8 mouse cellular contexts compared by ENCODE assay signal in the genomic region with DNA sequence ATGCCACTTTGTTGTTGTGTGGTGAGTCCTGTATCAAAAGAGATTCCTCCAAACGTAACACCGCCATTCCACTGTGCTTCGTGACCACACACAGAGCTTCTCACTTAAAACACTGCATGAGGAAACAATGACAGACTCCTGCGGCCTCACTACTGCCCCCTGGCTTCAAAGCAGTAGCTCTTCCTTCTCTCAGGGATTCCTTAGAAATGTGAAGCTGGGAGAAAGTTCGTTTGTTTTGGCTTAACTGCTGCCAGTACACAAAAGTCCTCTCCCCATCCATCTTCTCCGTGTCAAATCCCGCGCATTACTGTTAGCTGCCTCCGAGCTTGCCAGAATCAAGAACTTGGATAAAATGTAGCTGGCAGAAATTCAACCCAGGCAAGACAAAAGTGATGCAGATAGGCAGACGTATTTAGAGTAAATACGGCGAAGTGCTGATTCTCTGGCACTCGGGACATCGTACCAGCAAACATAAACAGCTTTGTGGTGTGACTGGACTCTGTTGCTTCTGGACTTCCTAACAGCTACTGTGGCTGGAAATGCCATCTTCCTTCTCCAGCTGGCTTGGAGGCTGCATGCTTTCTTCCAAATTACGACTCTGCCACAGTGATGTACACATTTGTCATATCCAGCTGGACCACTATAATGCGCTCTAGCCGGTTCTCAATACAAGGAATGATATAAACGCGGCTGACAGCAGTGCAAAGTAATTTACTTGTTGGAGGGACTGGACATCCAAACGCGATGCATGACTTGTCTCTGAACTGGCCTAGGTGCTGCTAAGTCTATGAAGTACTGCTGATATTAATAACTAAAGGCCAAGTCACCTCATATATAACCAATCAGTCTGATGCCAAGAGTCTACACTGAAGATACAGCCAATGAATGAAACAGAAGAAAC. TPM values are rescaled to one million over a fixed set of nuclear protein-coding genes. Genes with fewer than 3 reads are reported as not detected.
DNase-seq lines count a peak whose midpoint lies in the region; ATAC-seq and TF ChIP-seq lines count a peak whose summit lies in the region.

No protein-coding gene starts in this region.

- no peak for DNase-seq in cerebellum, adult 2 months
- no peak for DNase-seq in cerebellum, adult 9-10 months
- peak; percentile 54 to 68 for DNase-seq in CD8-positive naive resting alpha-beta T cell, adult 2 months (ENCODE audit: low read depth in 2 of 2, low spot score in 2 of 2)
- peak; percentile 49 to 76 for DNase-seq in heart, postnatal 10 days
- DNase-seq in kidney, postnatal 4 days, result peak; percentile 62 to 70
- peak; percentile 58 for DNase-seq in midbrain, embryonic 14.5 days
- peak; percentile 63 for DNase-seq in stomach, postnatal 0 days (ENCODE audit: low spot score)

- ATAC-seq in midbrain, embryonic 14.5 days (ENCODE audit: low FRiP score, low TSS enrichment), result no peak
- ATAC-seq in stomach, postnatal 0 days (ENCODE audit: low FRiP score, low TSS enrichment), result peak; percentile 59; the same call in 1 of the 2 replicates

- no peak overlapping the region for H3K9ac ChIP-seq in midbrain, embryonic 14.5 days (replicated peaks; ENCODE audit: low read length)
- peak overlapping the region; percentile 18; the same call in 1 of the 2 replicates for H3K9ac ChIP-seq in stomach, postnatal 0 days (ENCODE audit: low read length)

- TF ChIP-seq POLR2A in cerebellum, adult 2 months (IDR thresholded peaks at IDR 0.05; ENCODE audit: borderline replicate concordance, insufficient read depth, low read length), result no peak
- no peak for TF ChIP-seq POLR2A in cortical plate, adult 2 months (IDR thresholded peaks at IDR 0.05; ENCODE audit: extremely low read depth, insufficient read depth, low read length)

- no peaks in the 10 kb centered on the region for H3K4me1 ChIP-seq in cerebellum, adult 2 months (ENCODE audit: control insufficient read depth, insufficient read depth, low read length)
- no peaks in the 10 kb centered on the region for H3K4me1 ChIP-seq in cortical plate, adult 2 months (ENCODE audit: control insufficient read depth, insufficient read depth, low read length)
- H3K4me1 ChIP-seq in midbrain, embryonic 14.5 days (ENCODE audit: control insufficient read depth, insufficient read depth, low read length), result peaks cover 10% of the 10 kb centered on the region; the same call in 1 of the 2 replicates
- H3K4me1 ChIP-seq in stomach, postnatal 0 days (replicated peaks; ENCODE audit: control insufficient read depth, insufficient read depth), result no peaks in the 10 kb centered on the region

- H3K27ac ChIP-seq in cerebellum, adult 2 months (ENCODE audit: insufficient read depth, low read length), result no peak overlapping the region
- no peak overlapping the region for H3K27ac ChIP-seq in cortical plate, adult 2 months (ENCODE audit: insufficient read depth, low read length)
- H3K27ac ChIP-seq in midbrain, embryonic 14.5 days (replicated peaks; ENCODE audit: low read depth, low read length), result no peak overlapping the region
- H3K27ac ChIP-seq in stomach, postnatal 0 days (replicated peaks), result no peak overlapping the region

- no peak for TF ChIP-seq EP300 in stomach, postnatal 0 days (optimal IDR thresholded peaks at IDR 0.05)

- TF ChIP-seq CTCF in cerebellum, adult 2 months (IDR thresholded peaks at IDR 0.05; ENCODE audit: borderline replicate concordance, insufficient read depth, low read depth, low read length), result peak; percentile 12; the same call in 1 of the 2 replicates
- TF ChIP-seq CTCF in cortical plate, adult 2 months (IDR thresholded peaks at IDR 0.05; ENCODE audit: extremely low read depth, insufficient read depth, low read length), result peak; percentile 64
- peak; percentile 93 for TF ChIP-seq CTCF in stomach, postnatal 0 days (IDR thresholded peaks at IDR 0.05; ENCODE audit: low read depth)

- no peaks in the 10 kb centered on the region for H3K27me3 ChIP-seq in cerebellum, adult 2 months (ENCODE audit: control insufficient read depth, insufficient read depth, low read length)
- no peaks in the 10 kb centered on the region for H3K27me3 ChIP-seq in midbrain, embryonic 14.5 days (ENCODE audit: control insufficient read depth, insufficient read depth, low read length)
- no peaks in the 10 kb centered on the region for H3K27me3 ChIP-seq in stomach, postnatal 0 days (ENCODE audit: control insufficient read depth, insufficient read depth, low read length)

- 33% methylated on average over 21 of the region's 21 CpGs for WGBS in cerebellum, adult 2 months
- 57% methylated on average over 21 of the region's 21 CpGs for WGBS in midbrain, embryonic 14.5 days
- 22% methylated on average over 21 of the region's 21 CpGs for WGBS in stomach, postnatal 0 days

- no peaks in the 10 kb centered on the region for H3K36me3 ChIP-seq in midbrain, embryonic 14.5 days (ENCODE audit: control insufficient read depth, insufficient read depth, low read length)
- no peaks in the 10 kb centered on the region for H3K36me3 ChIP-seq in stomach, postnatal 0 days (ENCODE audit: control insufficient read depth, insufficient read depth, low read length)

- H3K9me3 ChIP-seq in midbrain, embryonic 14.5 days (ENCODE audit: control insufficient read depth, low read length), result no peaks in the 10 kb centered on the region
- H3K9me3 ChIP-seq in stomach, postnatal 0 days (ENCODE audit: control insufficient read depth, low read length), result no peaks in the 10 kb centered on the region

- intact Hi-C loops in heart, postnatal 10 days (cut with DNase I), result no loop called here

- H3K4me3 ChIP-seq in cerebellum, adult 2 months (replicated peaks; ENCODE audit: insufficient read depth, low read depth, low read length), result no peak overlapping the region
- H3K4me3 ChIP-seq in cortical plate, adult 2 months (ENCODE audit: insufficient read depth, low read length), result no peak overlapping the region
- H3K4me3 ChIP-seq in midbrain, embryonic 14.5 days (replicated peaks; ENCODE audit: low read depth, low read length), result no peak overlapping the region
- peak overlapping the region; percentile 25 for H3K4me3 ChIP-seq in stomach, postnatal 0 days (ENCODE audit: low read depth, low read length)

- no peak overlapping the region for H3K4me2 ChIP-seq in midbrain, embryonic 14.5 days (ENCODE audit: low read length)
- H3K4me2 ChIP-seq in stomach, postnatal 0 days (replicated peaks; ENCODE audit: low read depth), result peak overlapping the region; percentile 46

RNA-seq across cellular contexts. Expression of gene Ifih1, which starts 2.4 kb away (rescaled TPM):
- 1.3 and 1.4 TPM in 2 replicates for polyA plus RNA-seq in cerebellum, adult 2 months (2012; rRNA removed)
- polyA plus RNA-seq in cortical plate, adult 2 months (2012; rRNA removed), result 2.1 and 2.4 TPM in 2 replicates
- total RNA-seq in heart, postnatal 10 days (2021), result 1 to 10 TPM; 3.9 to 5.5 TPM
- polyA plus RNA-seq in midbrain, embryonic 14.5 days (2014; fragmentation: Nextera tagmentation; extraction: Ambion mirVana), result 0.61 and 2.1 TPM in 2 replicates
- 4.3 and 4.9 TPM in 2 replicates for polyA plus RNA-seq in stomach, postnatal 0 days (2015; fragmentation: Nextera tagmentation; extraction: Ambion mirVana)

RNA-seq across cellular contexts. Expression of gene Gca, which starts 20.4 kb away (rescaled TPM):
- 9.6 and 11.0 TPM in 2 replicates for polyA plus RNA-seq in cerebellum, adult 2 months (2012; rRNA removed)
- polyA plus RNA-seq in cortical plate, adult 2 months (2012; rRNA removed), result 19.1 and 19.2 TPM in 2 replicates
- 10 to 100 TPM; 28.7 to 41.1 TPM for total RNA-seq in heart, postnatal 10 days (2021)
- polyA plus RNA-seq in midbrain, embryonic 14.5 days (2014; fragmentation: Nextera tagmentation; extraction: Ambion mirVana), result 4.0 and 4.3 TPM in 2 replicates
- polyA plus RNA-seq in stomach, postnatal 0 days (2015; fragmentation: Nextera tagmentation; extraction: Ambion mirVana), result 5.1 and 5.3 TPM in 2 replicates

Comparison
In these comparisons a context has a peak if more than half of its experiments do, and no peak if none do; other contexts are left out.
1. DNase-seq: peak in CD8-positive naive resting alpha-beta T cell, adult 2 months (2 of 2), heart, postnatal 10 days (2 of 2), kidney, postnatal 4 days (2 of 2), midbrain, embryonic 14.5 days (single experiment) and stomach, postnatal 0 days (single experiment); none in cerebellum, adult 2 months (0 of 2) and cerebellum, adult 9-10 months (single experiment).
2. CTCF ChIP-seq: peak in every context shown above with its lines; median percentile 93 in stomach, postnatal 0 days; 64 in cortical plate, adult 2 months; 12 in cerebellum, adult 2 months.